In the genomic region with DNA sequence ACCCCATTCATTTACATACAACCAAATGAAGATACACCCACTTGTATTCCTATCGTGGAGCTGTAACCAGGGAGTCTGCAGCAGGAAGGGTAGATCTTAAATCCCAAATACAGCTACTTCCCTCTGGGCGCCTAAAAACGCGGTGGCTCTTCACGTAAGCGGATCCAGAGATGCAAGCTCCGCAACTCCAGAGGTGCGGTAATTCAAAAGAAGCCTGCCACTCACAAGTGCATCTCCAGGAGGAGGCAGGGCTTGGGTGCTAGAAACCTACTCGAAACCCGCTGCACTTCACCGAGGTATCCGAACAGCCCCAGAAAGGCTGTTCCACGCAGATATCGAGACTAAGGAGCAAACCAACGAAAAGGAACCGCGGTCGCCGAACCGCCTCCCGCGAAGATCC, we compare ENCODE assay signal across 8 mouse cellular contexts. TPM values are rescaled to one million over a fixed set of nuclear protein-coding genes. Genes with fewer than 3 reads are reported as not detected.
DNase-seq lines count a peak whose midpoint lies in the region; ATAC-seq lines count a peak whose summit lies in the region.

No protein-coding gene starts in this region.

- under 1% methylated on average over 22 of the region's 22 CpGs for WGBS in neural tube, embryonic 11.5 days
- under 1% methylated on average over 22 of the region's 22 CpGs for WGBS in limb, embryonic 15.5 days
- WGBS in stomach, embryonic 15.5 days = under 1% methylated on average over 22 of the region's 22 CpGs

- no peak for DNase-seq in neural tube, embryonic 11.5 days (ENCODE audit: low spot score)
- DNase-seq in neural tube, embryonic 10.5 days (ENCODE audit: extremely low spot score, low spot score) = no peak
- DNase-seq in layer of hippocampus, adult 9-11 months = no peak
- DNase-seq in gastrocnemius, postnatal 25 days = no peak
- no peak for DNase-seq in cerebellum, adult 11-12 months

- H3K4me2 ChIP-seq in neural tube, embryonic 11.5 days (ENCODE audit: low read depth) = peak overlapping the region; percentile 52
- peak overlapping the region; percentile 75 for H3K4me2 ChIP-seq in limb, embryonic 15.5 days
- peak overlapping the region; percentile 81 for H3K4me2 ChIP-seq in stomach, embryonic 15.5 days

- peak overlapping the region; percentile 70 for H3K4me3 ChIP-seq in neural tube, embryonic 11.5 days (ENCODE audit: low read depth, low read length)
- H3K4me3 ChIP-seq in erythroblast, embryonic 14.5 days (replicated peaks) = peak overlapping the region; percentile 92
- peak overlapping the region; percentile 73 for H3K4me3 ChIP-seq in limb, embryonic 15.5 days
- H3K4me3 ChIP-seq in stomach, embryonic 15.5 days (replicated peaks) = peak overlapping the region; percentile 61

- peak overlapping the region; percentile 52 for H3K9ac ChIP-seq in neural tube, embryonic 11.5 days (ENCODE audit: low read length)
- H3K9ac ChIP-seq in limb, embryonic 15.5 days = peak overlapping the region; percentile 33; the same call in 1 of the 2 replicates
- peak overlapping the region; percentile 24; the same call in 1 of the 2 replicates for H3K9ac ChIP-seq in stomach, embryonic 15.5 days

- H3K36me3 ChIP-seq in neural tube, embryonic 11.5 days (ENCODE audit: control insufficient read depth, insufficient read depth, low read length) = no peaks in the 10 kb centered on the region
- H3K36me3 ChIP-seq in erythroblast, embryonic 14.5 days (ENCODE audit: control insufficient read depth) = no peaks in the 10 kb centered on the region
- H3K36me3 ChIP-seq in limb, embryonic 15.5 days = no peaks in the 10 kb centered on the region
- no peaks in the 10 kb centered on the region for H3K36me3 ChIP-seq in stomach, embryonic 15.5 days

- H3K4me1 ChIP-seq in neural tube, embryonic 11.5 days (ENCODE audit: control insufficient read depth, insufficient read depth, low read length) = 0 out of 2 replicates have a peak, but pooled peaks cover 2% of the 10 kb centered on the region
- peaks cover 32% of the 10 kb centered on the region for H3K4me1 ChIP-seq in erythroblast, embryonic 14.5 days (ENCODE audit: control insufficient read depth)
- no peaks in the 10 kb centered on the region for H3K4me1 ChIP-seq in limb, embryonic 15.5 days
- H3K4me1 ChIP-seq in stomach, embryonic 15.5 days = no peaks in the 10 kb centered on the region

- no peaks in the 10 kb centered on the region for H3K9me3 ChIP-seq in neural tube, embryonic 11.5 days (ENCODE audit: control insufficient read depth, low read length)
- no peaks in the 10 kb centered on the region for H3K9me3 ChIP-seq in erythroblast, embryonic 14.5 days (ENCODE audit: control insufficient read depth, low read length)
- no peaks in the 10 kb centered on the region for H3K9me3 ChIP-seq in limb, embryonic 15.5 days
- H3K9me3 ChIP-seq in stomach, embryonic 15.5 days = no peaks in the 10 kb centered on the region

- peak overlapping the region; percentile 95; the same call in 1 of the 2 replicates for H3K27ac ChIP-seq in neural tube, embryonic 11.5 days (ENCODE audit: low read depth, low read length)
- peak overlapping the region; percentile 97; the same call in 1 of the 2 replicates for H3K27ac ChIP-seq in limb, embryonic 15.5 days
- 0 out of 2 replicates have a peak overlapping the region, but pooled peaks have one; percentile 21 for H3K27ac ChIP-seq in stomach, embryonic 15.5 days

- H3K27me3 ChIP-seq in neural tube, embryonic 11.5 days (ENCODE audit: control insufficient read depth, insufficient read depth, low read length) = no peaks in the 10 kb centered on the region
- no peaks in the 10 kb centered on the region for H3K27me3 ChIP-seq in erythroblast, embryonic 14.5 days (ENCODE audit: control insufficient read depth)
- H3K27me3 ChIP-seq in limb, embryonic 15.5 days = no peaks in the 10 kb centered on the region
- no peaks in the 10 kb centered on the region for H3K27me3 ChIP-seq in stomach, embryonic 15.5 days (replicated peaks)

- peak; percentile 67 for ATAC-seq in neural tube, embryonic 11.5 days (ENCODE audit: insufficient read depth, low FRiP score, low TSS enrichment)
- no peak for ATAC-seq in limb, embryonic 15.5 days (ENCODE audit: insufficient number of reproducible peaks, low FRiP score, low TSS enrichment, low read depth)
- peak; percentile 6 for ATAC-seq in stomach, embryonic 15.5 days (ENCODE audit: insufficient read depth, low FRiP score, low read depth)

RNA-seq across cellular contexts. Expression of a gene that starts 0.3 kb away (rescaled TPM):
- 8.7 and 8.8 TPM in 2 replicates for polyA plus RNA-seq in neural tube, embryonic 11.5 days (2014; fragmentation: Nextera tagmentation; extraction: Ambion mirVana)
- polyA plus RNA-seq in erythroblast, embryonic 14.5 days (2012) = 0.06 and 0.14 TPM in 2 replicates
- polyA plus RNA-seq in limb, embryonic 15.5 days (2015; fragmentation: Nextera tagmentation; extraction: Ambion mirVana) = 1.8 and 2.0 TPM in 2 replicates
- 2.6 and 3.3 TPM in 2 replicates for polyA plus RNA-seq in stomach, embryonic 15.5 days (2015; fragmentation: Nextera tagmentation; extraction: Ambion mirVana)
- 10 to 100 TPM in 1 of 2 experiments, 1 to 10 TPM in 1; 7.7 to 10.9 TPM for total RNA-seq in gastrocnemius, postnatal 25 days (2021)

RNA-seq across cellular contexts. Expression of a gene that starts 36.0 kb away (rescaled TPM):
- polyA plus RNA-seq in neural tube, embryonic 11.5 days (2014; fragmentation: Nextera tagmentation; extraction: Ambion mirVana) = 96.1 and 103 TPM in 2 replicates
- 1.3 and 1.4 TPM in 2 replicates for polyA plus RNA-seq in erythroblast, embryonic 14.5 days (2012)
- 67.7 and 80.0 TPM in 2 replicates for polyA plus RNA-seq in limb, embryonic 15.5 days (2015; fragmentation: Nextera tagmentation; extraction: Ambion mirVana)
- 75.9 and 78.2 TPM in 2 replicates for polyA plus RNA-seq in stomach, embryonic 15.5 days (2015; fragmentation: Nextera tagmentation; extraction: Ambion mirVana)
- total RNA-seq in gastrocnemius, postnatal 25 days (2021) = 100 to 1,000 TPM in 1 of 2 experiments, 10 to 100 TPM in 1; 96.9 to 110 TPM

RNA-seq across cellular contexts. Expression of a gene that starts 55.3 kb away (rescaled TPM):
- polyA plus RNA-seq in neural tube, embryonic 11.5 days (2014; fragmentation: Nextera tagmentation; extraction: Ambion mirVana) = 79.2 and 84.5 TPM in 2 replicates
- 0.21 and 0.24 TPM in 2 replicates for polyA plus RNA-seq in erythroblast, embryonic 14.5 days (2012)
- 27.5 and 35.7 TPM in 2 replicates for polyA plus RNA-seq in limb, embryonic 15.5 days (2015; fragmentation: Nextera tagmentation; extraction: Ambion mirVana)
- polyA plus RNA-seq in stomach, embryonic 15.5 days (2015; fragmentation: Nextera tagmentation; extraction: Ambion mirVana) = 33.8 and 35.6 TPM in 2 replicates
- total RNA-seq in gastrocnemius, postnatal 25 days (2021) = 1 to 10 TPM; 3.7 to 4.1 TPM

RNA-seq across cellular contexts. Expression of a gene that starts 55.5 kb away (rescaled TPM):
- polyA plus RNA-seq in neural tube, embryonic 11.5 days (2014; fragmentation: Nextera tagmentation; extraction: Ambion mirVana) = not detected in 2 replicates
- not detected in 2 replicates for polyA plus RNA-seq in erythroblast, embryonic 14.5 days (2012)
- 0.27 TPM in 1 of 2 replicates, not detected in the other for polyA plus RNA-seq in limb, embryonic 15.5 days (2015; fragmentation: Nextera tagmentation; extraction: Ambion mirVana)
- 0.13 and 0.36 TPM in 2 replicates for polyA plus RNA-seq in stomach, embryonic 15.5 days (2015; fragmentation: Nextera tagmentation; extraction: Ambion mirVana)
- under 1 TPM; 0.13 to 0.18 TPM for total RNA-seq in gastrocnemius, postnatal 25 days (2021)

Comparison
In these comparisons a context has a peak if more than half of its experiments do, and no peak if none do; other contexts are left out.
1. H3K27ac ChIP-seq: peak in every context shown above with its lines; median percentile 97 in limb, embryonic 15.5 days; 95 in neural tube, embryonic 11.5 days; 21 in stomach, embryonic 15.5 days.
2. RNA of a gene that starts 36.0 kb away (polyA plus RNA-seq): 96.1 to 103 TPM in neural tube, embryonic 11.5 days, 75.9 to 78.2 TPM in stomach, embryonic 15.5 days and 67.7 to 80.0 TPM in limb, embryonic 15.5 days; 1.3 to 1.4 TPM in erythroblast, embryonic 14.5 days; every median in the first group is over 10 times any median in the second.
3. RNA of a gene that starts 55.3 kb away (polyA plus RNA-seq): 79.2 to 84.5 TPM in neural tube, embryonic 11.5 days, 27.5 to 35.7 TPM in limb, embryonic 15.5 days and 33.8 to 35.6 TPM in stomach, embryonic 15.5 days; 0.21 to 0.24 TPM in erythroblast, embryonic 14.5 days; every median in the first group is over 10 times any median in the second.
4. Peak in every context shown above with its lines, with median percentiles within 50 percentile points of each other: H3K4me2 ChIP-seq, H3K4me3 ChIP-seq and H3K9ac ChIP-seq.